Mouse (Mus musculus): Measurements from ENCODE around the gene Obox8. TPM values are rescaled to one million over a fixed set of nuclear protein-coding genes. Genes with fewer than 3 reads are reported as not detected.

The Obox8 gene
- total RNA-seq (2021): not detected
- long read RNA-seq, experiment 1: 0 reads
- long read RNA-seq, experiment 2: 0 reads

DNA sequence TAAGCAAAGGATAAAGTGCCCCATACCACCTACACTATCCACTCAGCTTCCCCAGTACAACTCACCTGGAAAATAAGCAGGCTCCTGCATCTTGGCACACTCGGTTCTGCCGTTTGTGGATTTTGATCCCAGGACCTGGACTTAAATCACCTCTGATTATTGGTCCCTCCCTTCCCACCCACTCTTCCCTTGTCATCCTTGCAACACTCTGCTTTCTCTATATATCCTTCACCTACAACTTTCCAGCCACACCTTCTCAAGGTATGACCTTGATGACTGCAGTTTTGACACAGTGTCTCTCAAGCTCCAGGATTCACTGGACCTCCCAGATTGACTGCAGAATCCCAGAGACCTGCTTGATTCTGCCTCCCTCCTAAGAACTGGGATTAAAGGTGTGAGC is at the start of gene Obox8:
TSS of gene Obox8 (minus strand) at position 101 of the 400 bp plus-strand sequence.
- DNase-seq (ENCODE audit: low spot score in 2 of 2): no peak

DNA sequence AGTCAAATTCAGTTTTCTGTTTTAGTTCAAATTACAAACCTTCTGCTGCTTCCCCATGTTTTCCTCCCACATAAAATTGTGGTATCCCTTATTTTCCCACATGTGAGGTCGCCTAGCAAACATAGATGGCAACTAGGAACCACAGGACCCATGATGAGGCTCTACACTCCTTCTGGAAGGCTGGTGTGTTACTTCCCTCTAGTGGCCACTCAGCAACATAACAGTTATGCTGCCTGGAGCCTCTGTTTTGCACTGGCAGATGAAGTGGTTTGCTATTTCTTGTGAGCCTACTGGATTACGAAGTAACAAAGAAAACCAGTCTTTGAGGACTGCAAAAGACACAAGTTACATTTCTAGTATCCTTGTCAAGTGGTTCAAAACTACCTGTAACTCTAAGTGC is 16.1 kb downstream of the Obox8 start:
- DNase-seq (ENCODE audit: low spot score in 2 of 2): no peak

- DNase-seq (ENCODE audit: low spot score in 2 of 2): no peak
Observed at GRCm38 (mm10) chr7:14308671-14309070, 24.7 kb downstream of the Obox8 start.

- no peak for DNase-seq (ENCODE audit: low spot score in 2 of 2)
Observed at GRCm38 (mm10) chr7:14307571-14307970, 25.8 kb downstream of the Obox8 start.

Other genes with a start within 250 kb of the Obox8 start
- not detected for gene Sult2a3, start 210.5 kb downstream of the Obox8 start, total RNA-seq (2021)
- gene Sult2a6, start 78.7 kb downstream of the Obox8 start, total RNA-seq (2021): not detected
- gene Sult2a8, start 113.2 kb upstream of the Obox8 start, total RNA-seq (2021): not detected
- not detected for gene Sult2a7, start 160.7 kb upstream of the Obox8 start, total RNA-seq (2021)
- not detected for gene Vmn1r90, start 229.9 kb upstream of the Obox8 start, total RNA-seq (2021)